Mouse (Mus musculus) testis, adult 2 months (tissue): ENCODE measurements around the gene Bspry. TPM values are rescaled to one million over a fixed set of nuclear protein-coding genes. Genes with fewer than 3 reads are reported as not detected.

ENCODE experiments used
- H3K27ac ChIP-seq: fragments of 200-500 bp; 2 replicates; pipeline ENCODE4 v1.5.1; 2012; ENCODE audit warnings: low read depth, low read length; ENCODE audit not compliant: control insufficient read depth, insufficient read depth
- H3K27me3 ChIP-seq: fragments of 200-500 bp; 2 replicates; pipeline ENCODE4 v1.6.1; 2012; ENCODE audit warnings: mild to moderate bottlenecking, low read length, moderate library complexity; ENCODE audit not compliant: control insufficient read depth, insufficient read depth
- H3K36me3 ChIP-seq: fragments of 200-500 bp; 2 replicates; pipeline ENCODE4 v1.6.1; 2012; ENCODE audit warnings: mild to moderate bottlenecking, low read length; ENCODE audit not compliant: control insufficient read depth, insufficient read depth
- H3K4me1 ChIP-seq: fragments of 200-500 bp; 2 replicates; pipeline ENCODE4 v1.6.1; 2012; ENCODE audit warnings: low read length; ENCODE audit not compliant: control insufficient read depth, insufficient read depth
- H3K4me3 ChIP-seq: fragments of 200-500 bp; 2 replicates; pipeline ENCODE4 v1.5.1; 2012; ENCODE audit warnings: low read depth, mild to moderate bottlenecking, low read length, moderate library complexity, mixed read lengths; ENCODE audit not compliant: control insufficient read depth
- CTCF ChIP-seq: fragments of 200-500 bp; IDR thresholded peaks from 2 replicates; pipeline ENCODE4 v1.5.1; 2012; ENCODE audit warnings: low read depth, mild to moderate bottlenecking, inconsistent platforms, low read length, moderate library complexity; ENCODE audit not compliant: control insufficient read depth, insufficient read depth, insufficient replicate concordance
- POLR2A ChIP-seq: fragments of 200-500 bp; IDR thresholded peaks from 2 replicates; pipeline ENCODE4 v1.6.1; 2012; ENCODE audit warnings: low read depth, mild to moderate bottlenecking, inconsistent platforms, low read length, moderate library complexity; ENCODE audit not compliant: control insufficient read depth
- polyA plus RNA-seq: library from polyadenylated mRNA; depleted of rRNA; stranded (reverse); fragments of >200 nt; gene quantifications from 2 replicates; pipeline ENCODE4 v1.2.3, GENCODE M21; 2012; rRNA removed

The Bspry gene
- 443 and 501 TPM in 2 replicates for polyA plus RNA-seq

DNA sequence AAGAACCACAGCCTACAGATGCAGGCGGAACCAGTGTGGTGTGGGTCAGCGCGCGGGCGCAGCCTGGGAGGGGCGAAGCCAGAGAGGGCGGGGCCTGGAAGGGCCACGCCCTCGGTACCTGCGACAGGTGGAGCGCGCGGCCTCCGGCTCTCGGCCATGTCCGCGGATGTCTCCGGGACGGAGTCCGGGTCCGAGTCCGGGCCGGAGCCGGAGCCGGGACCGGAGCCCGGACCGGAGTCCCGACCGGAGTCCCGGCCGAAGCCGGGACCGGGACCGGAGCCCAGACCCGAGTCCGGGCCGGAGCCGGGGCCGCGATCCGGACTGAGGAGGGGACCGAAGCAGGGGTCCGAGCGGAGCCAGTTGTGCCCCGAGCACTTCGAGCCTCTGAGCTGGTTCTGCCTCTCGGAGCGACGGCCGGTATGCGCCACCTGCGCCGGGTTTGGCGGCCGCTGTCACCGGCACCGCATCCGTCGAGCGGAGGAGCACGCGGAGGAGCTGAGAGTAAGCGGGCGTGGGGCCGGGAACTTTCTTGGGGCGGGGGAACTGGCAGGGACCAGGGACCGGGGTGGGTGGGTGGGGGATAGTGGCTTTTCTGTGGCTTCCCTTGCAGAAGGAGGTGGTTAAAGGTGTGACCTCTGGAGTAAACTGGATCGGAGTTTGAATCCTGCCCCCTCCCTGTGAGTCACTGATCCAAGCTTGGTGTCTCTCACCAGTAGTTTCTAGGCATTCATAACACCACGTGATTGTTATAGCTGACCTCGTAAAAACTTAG lies at the start of gene Bspry:
Gene Bspry (plus strand): TSS at position 117 of the 772 bp plus-strand sequence.
- peak within 1 kb of the TSS; percentile 32; the same call in 1 of the 2 replicates for H3K27ac ChIP-seq
- TF ChIP-seq POLR2A: peak; percentile 63
- TF ChIP-seq CTCF: no peak
- H3K4me1 ChIP-seq: peaks cover 8% of the 10 kb centered on the region
- H3K27me3 ChIP-seq: no peaks in the 10 kb centered on the region
- peak within 1 kb of the TSS; percentile 87 for H3K4me3 ChIP-seq
- H3K36me3 ChIP-seq: no peaks in the 10 kb centered on the region; the same call in 1 of the 2 replicates

DNA sequence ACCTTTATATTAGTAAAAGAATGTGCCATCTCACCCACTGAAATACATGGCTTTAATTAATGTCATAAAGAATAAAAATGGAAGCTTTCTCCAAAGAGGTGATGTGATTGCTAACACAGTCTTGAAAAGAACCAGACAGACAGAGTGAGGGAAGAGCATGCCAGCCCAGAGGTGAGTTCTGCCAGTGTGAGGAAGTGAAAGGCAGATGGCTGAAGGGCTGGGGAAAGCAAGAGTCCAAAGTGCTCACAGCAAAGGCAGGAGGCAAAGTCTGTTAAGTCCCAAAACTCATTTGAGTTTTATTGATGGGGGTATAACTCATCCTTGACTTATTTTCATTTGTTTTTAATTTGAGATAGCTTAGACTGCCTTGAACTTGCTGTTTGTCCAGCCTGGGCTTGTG lies 49.2 kb upstream of the Bspry start:
- no peak for TF ChIP-seq POLR2A
- no peak for TF ChIP-seq CTCF
- Histone ChIP-seq H3K4me3 (no peak overlapping the region), H3K4me1 (peaks cover 18% of the 10 kb centered on the region), H3K27ac (no peak overlapping the region), H3K27me3 (no peaks in the 10 kb centered on the region), H3K36me3 (no peaks in the 10 kb centered on the region)

DNA sequence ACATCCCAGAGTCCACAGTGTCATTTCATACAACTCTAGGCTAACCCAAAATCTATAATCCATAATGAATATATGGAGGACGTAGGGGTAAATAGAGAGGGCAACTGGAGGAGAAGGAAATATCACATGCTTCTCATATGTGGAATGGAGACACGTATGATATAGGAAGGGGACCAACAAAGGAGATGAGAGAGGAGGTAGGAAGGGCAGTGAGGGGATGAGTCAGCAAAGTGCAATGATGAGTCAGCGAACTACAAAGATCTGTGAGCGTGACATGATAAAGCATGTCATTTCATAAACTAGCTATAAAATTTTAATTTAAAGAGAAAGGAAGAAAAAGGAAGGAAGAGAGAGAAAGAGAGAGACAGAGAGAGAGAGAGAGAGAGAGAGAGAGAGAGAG lies 48.3 kb upstream of the Bspry start:
- TF ChIP-seq POLR2A (no peak), CTCF (no peak)
- peaks cover 18% of the 10 kb centered on the region for H3K4me1 ChIP-seq
- no peaks in the 10 kb centered on the region for H3K36me3 ChIP-seq
- no peak overlapping the region for H3K4me3 ChIP-seq
- no peak overlapping the region for H3K27ac ChIP-seq
- no peaks in the 10 kb centered on the region for H3K27me3 ChIP-seq

GRCm38 (mm10) chr4:62433939-62434870 lies 45.6 kb upstream of the Bspry start:
- no peak for TF ChIP-seq CTCF
- no peak for TF ChIP-seq POLR2A
- Histone ChIP-seq H3K4me3 (no peak overlapping the region), H3K36me3 (no peaks in the 10 kb centered on the region), H3K27ac (no peak overlapping the region), H3K4me1 (no peaks in the 10 kb centered on the region), H3K27me3 (no peaks in the 10 kb centered on the region)

DNA sequence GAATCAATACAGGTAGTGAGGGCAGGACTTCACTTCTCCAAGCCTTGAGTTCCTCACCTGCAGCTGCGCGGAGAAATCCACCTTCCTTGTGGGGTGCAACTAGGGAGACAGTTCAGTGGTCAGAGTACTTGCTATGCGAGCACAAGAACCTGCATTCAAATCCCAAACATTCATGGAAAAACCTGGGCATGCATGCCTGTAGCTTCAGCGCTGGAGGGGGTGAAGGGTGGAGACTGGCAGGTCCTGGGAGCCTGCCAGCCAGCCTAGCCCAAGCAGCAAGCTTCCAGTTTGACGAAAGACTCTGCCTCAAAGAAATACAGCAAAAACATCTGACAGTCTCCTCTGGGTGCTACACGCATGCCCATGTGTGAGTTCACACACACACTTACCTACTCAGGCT lies 44.8 kb upstream of the Bspry start, which contains the start of gene Rnf183:
Gene Rnf183 (minus strand): TSS at position 172 of the 400 bp plus-strand sequence.
- Histone ChIP-seq H3K4me1 (no peaks in the 10 kb centered on the region), H3K27ac (no peak within 1 kb of the TSS), H3K36me3 (no peaks in the 10 kb centered on the region), H3K27me3 (no peaks in the 10 kb centered on the region), H3K4me3 (no peak within 1 kb of the TSS)
- TF ChIP-seq CTCF (no peak), POLR2A (no peak)

DNA sequence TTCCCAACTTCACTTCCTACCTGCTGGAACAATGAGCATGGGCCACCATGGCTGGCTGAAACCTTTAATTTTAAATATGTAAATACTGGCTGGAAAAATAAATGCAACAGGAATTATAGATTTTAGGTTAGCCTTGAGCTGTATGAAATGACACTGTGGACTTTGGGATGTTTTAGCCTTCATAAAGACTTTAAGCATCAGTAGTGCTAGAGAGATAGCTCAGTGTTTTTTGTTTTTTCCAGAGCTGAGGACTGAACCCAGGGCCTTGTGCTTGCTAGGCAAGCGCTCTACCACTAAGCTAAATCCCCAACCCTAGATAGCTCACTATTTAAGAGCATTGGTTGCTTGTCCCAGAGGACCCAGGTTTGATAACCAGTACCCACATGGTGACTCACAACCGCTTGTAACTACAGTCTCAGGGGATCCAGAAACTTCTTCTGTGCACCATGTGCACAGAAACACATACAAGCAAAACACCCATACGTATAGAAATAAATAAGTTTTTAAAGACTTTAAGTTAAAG lies 42.5 kb upstream of the Bspry start:
- no peak overlapping the region for H3K27ac ChIP-seq
- H3K36me3 ChIP-seq: no peaks in the 10 kb centered on the region
- H3K4me3 ChIP-seq: no peak overlapping the region
- TF ChIP-seq CTCF (no peak), POLR2A (no peak)
- no peaks in the 10 kb centered on the region for H3K4me1 ChIP-seq
- H3K27me3 ChIP-seq: no peaks in the 10 kb centered on the region

DNA sequence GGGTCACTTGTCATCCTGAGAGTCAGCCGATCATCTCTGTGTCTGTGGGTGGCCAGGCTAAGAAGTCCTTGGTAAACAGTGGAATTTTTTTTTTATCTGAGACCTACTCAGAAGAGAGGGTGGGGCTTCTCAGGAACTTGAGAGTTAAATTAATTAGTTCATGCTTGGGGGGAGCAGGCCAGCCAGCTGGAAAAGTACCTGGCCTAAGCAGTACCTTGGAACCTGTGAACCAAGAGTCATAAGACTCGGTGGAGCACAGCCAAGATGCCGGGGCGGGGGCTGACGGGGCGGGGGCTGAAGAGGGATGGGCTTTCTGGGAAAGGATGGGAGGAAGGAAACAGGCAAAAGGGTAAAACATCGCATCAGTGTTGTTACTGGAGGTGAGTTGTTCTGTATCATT lies 42.0 kb upstream of the Bspry start:
- TF ChIP-seq CTCF (no peak), POLR2A (no peak)
- H3K27ac ChIP-seq: no peak overlapping the region

More for the DNA sequence above, 42.0 kb upstream of the Bspry start:
- Histone ChIP-seq H3K27me3 (no peaks in the 10 kb centered on the region), H3K4me3 (no peak overlapping the region), H3K4me1 (no peaks in the 10 kb centered on the region), H3K36me3 (no peaks in the 10 kb centered on the region)
